Mouse (Mus musculus): ENCODE data around the gene Asxl2.
"Not testable (repeated sequence)": the region's sequence is repeated elsewhere in the genome, so short reads cannot be mapped to it uniquely, and the experiment has no call there.

Asxl2 gene

GRCm38 (mm10) chr12:3426530-3427034 lies at the start of gene Asxl2:
Gene Asxl2 (plus strand): TSS chr12:3426857.
- peak; percentile 95 for DNase-seq (ENCODE audit: low spot score)

- no peak for DNase-seq (ENCODE audit: low spot score)
These were observed 49.5 kb upstream of the Asxl2 start for GRCm38 (mm10) chr12:3377190-3377589.

- DNase-seq (ENCODE audit: low spot score): no peak
These were observed 48.9 kb upstream of the Asxl2 start for GRCm38 (mm10) chr12:3377755-3378154.

- no peak for DNase-seq (ENCODE audit: low spot score)
These were observed 41.8 kb upstream of the Asxl2 start for GRCm38 (mm10) chr12:3384860-3385259.

GRCm38 (mm10) chr12:3385271-3385670 lies 41.4 kb upstream of the Asxl2 start:
- DNase-seq (ENCODE audit: low spot score): no peak

- no peak for DNase-seq (ENCODE audit: low spot score)
These were observed 40.7 kb upstream of the Asxl2 start for GRCm38 (mm10) chr12:3385940-3386339.

- DNase-seq (ENCODE audit: low spot score): no peak
These were observed 38.8 kb upstream of the Asxl2 start for GRCm38 (mm10) chr12:3387891-3388290.

- no peak for DNase-seq (ENCODE audit: low spot score)
These were observed 37.3 kb upstream of the Asxl2 start for GRCm38 (mm10) chr12:3389394-3389793.

- DNase-seq (ENCODE audit: low spot score): no peak
These were observed 36.6 kb upstream of the Asxl2 start for GRCm38 (mm10) chr12:3390071-3390470.

- DNase-seq (ENCODE audit: low spot score): peak; percentile 75
These were observed 35.9 kb upstream of the Asxl2 start for GRCm38 (mm10) chr12:3390577-3391262.

GRCm38 (mm10) chr12:3391276-3391675 lies 35.4 kb upstream of the Asxl2 start:
- no peak for DNase-seq (ENCODE audit: low spot score)

GRCm38 (mm10) chr12:3393140-3393539 lies 33.5 kb upstream of the Asxl2 start:
- no peak for DNase-seq (ENCODE audit: low spot score)

GRCm38 (mm10) chr12:3396931-3397330 lies 29.7 kb upstream of the Asxl2 start:
- no peak for DNase-seq (ENCODE audit: low spot score)

- DNase-seq (ENCODE audit: low spot score): not testable (repeated sequence)
These were observed 21.0 kb upstream of the Asxl2 start for GRCm38 (mm10) chr12:3405662-3406061.

- DNase-seq (ENCODE audit: low spot score): no peak
These were observed 20.1 kb upstream of the Asxl2 start for GRCm38 (mm10) chr12:3406585-3406984.

- DNase-seq (ENCODE audit: low spot score): no peak
These were observed 11.7 kb upstream of the Asxl2 start for GRCm38 (mm10) chr12:3414956-3415355.

- no peak for DNase-seq (ENCODE audit: low spot score)
These were observed 7.9 kb upstream of the Asxl2 start for GRCm38 (mm10) chr12:3418761-3419160.

- no peak for DNase-seq (ENCODE audit: low spot score)
These were observed 6.1 kb upstream of the Asxl2 start for GRCm38 (mm10) chr12:3420519-3420918.

- no peak for DNase-seq (ENCODE audit: low spot score)
These were observed 3.9 kb upstream of the Asxl2 start for GRCm38 (mm10) chr12:3422786-3423185.

- no peak for DNase-seq (ENCODE audit: low spot score)
These were observed 2.5 kb upstream of the Asxl2 start for GRCm38 (mm10) chr12:3424179-3424578.

- no peak for DNase-seq (ENCODE audit: low spot score)
These were observed 999 bp upstream of the Asxl2 start for GRCm38 (mm10) chr12:3425375-3426341.

- DNase-seq (ENCODE audit: low spot score): peak; percentile 45
These were observed 621 bp downstream of the Asxl2 start for GRCm38 (mm10) chr12:3427067-3427889.
